Mouse (Mus musculus) heart, adult 2 months (tissue): ENCODE results near the gene Map2k4. TPM values are rescaled to one million over a fixed set of nuclear protein-coding genes. Genes with fewer than 3 reads are reported as not detected.

Experiments
- DNase-seq, 2 experiments: peaks; one replicate each; pipeline ENCODE4 v3.0.0; 2021
- H3K27ac ChIP-seq: fragments of 200-600 bp; 2 replicates; pipeline ENCODE4 v1.8.1; 2022
- H3K27me3 ChIP-seq: fragments of 200-500 bp; 2 replicates; pipeline ENCODE4 v1.6.1; 2012; ENCODE audit warnings: mild to moderate bottlenecking, low read length, inconsistent platforms, mixed read lengths; ENCODE audit not compliant: control insufficient read depth, insufficient read depth
- H3K36me3 ChIP-seq: fragments of 200-500 bp; 2 replicates; pipeline ENCODE4 v1.6.1; 2012; ENCODE audit warnings: low read length, inconsistent platforms; ENCODE audit not compliant: control insufficient read depth, insufficient read depth
- H3K4me1 ChIP-seq: fragments of 200-500 bp; 2 replicates; pipeline ENCODE4 v1.6.1; 2011; ENCODE audit warnings: low read length; ENCODE audit not compliant: control insufficient read depth, insufficient read depth
- H3K4me3 ChIP-seq: fragments of 200-600 bp; 2 replicates; pipeline ENCODE4 v1.8.1; 2022
- H3K79me2 ChIP-seq: fragments of 200-500 bp; replicated peaks from 2 replicates; pipeline ENCODE4 v1.6.1; 2012; ENCODE audit warnings: mild to moderate bottlenecking, inconsistent platforms, low read length, moderate library complexity, mixed read lengths; ENCODE audit not compliant: control insufficient read depth, insufficient read depth
- H3K9ac ChIP-seq: fragments of 200-500 bp; 2 replicates; pipeline ENCODE4 v1.6.1; 2012; ENCODE audit warnings: low read depth, mild to moderate bottlenecking, control low read depth, inconsistent platforms, low read length, mixed read lengths
- CTCF ChIP-seq: fragments of 200-600 bp; IDR thresholded peaks from 2 replicates; pipeline ENCODE4 v1.8.1; 2022; ENCODE audit warnings: antibody characterized with exemption, mild to moderate bottlenecking, moderate library complexity
- EP300 ChIP-seq: fragments of 200-500 bp; IDR thresholded peaks from 2 replicates; pipeline ENCODE4 v1.6.1; 2011; ENCODE audit warnings: low read depth, low read length, control low read depth; ENCODE audit not compliant: insufficient read depth
- POLR2A ChIP-seq: fragments of 200-500 bp; IDR thresholded peaks from 2 replicates; pipeline ENCODE4 v1.6.1; 2011; ENCODE audit warnings: mild to moderate bottlenecking, low read depth, low read length, control low read depth; ENCODE audit not compliant: insufficient read depth
- WGBS: fragments of 180-500 bp; shearing (Covaris S2); methylation state at CpG from one replicate; pipeline ENCODE4 v1.1.7; 2018; 5-methylcytosine and 5-hydroxymethylcytosine counted together
- intact Hi-C: fragments of 180-260 bp; cut with DNase I; formaldehyde crosslinking; loops from one replicate; pipeline ENCODE4 v1.15.1; 2025
- polyA plus RNA-seq: library from polyadenylated mRNA; depleted of rRNA; stranded (reverse); fragments of >200 nt; gene quantifications from 2 replicates; pipeline ENCODE4 v1.2.3, GENCODE M21; 2012
- total RNA-seq, 2 experiments: library from RNA; stranded (reverse); gene quantifications; 2 replicates each; pipeline ENCODE4 v1.2.3; 2021

Gene Map2k4
- total and polyA plus RNA-seq, 3 experiments: 21.9 to 45.8 (median 42.1) TPM

DNA sequence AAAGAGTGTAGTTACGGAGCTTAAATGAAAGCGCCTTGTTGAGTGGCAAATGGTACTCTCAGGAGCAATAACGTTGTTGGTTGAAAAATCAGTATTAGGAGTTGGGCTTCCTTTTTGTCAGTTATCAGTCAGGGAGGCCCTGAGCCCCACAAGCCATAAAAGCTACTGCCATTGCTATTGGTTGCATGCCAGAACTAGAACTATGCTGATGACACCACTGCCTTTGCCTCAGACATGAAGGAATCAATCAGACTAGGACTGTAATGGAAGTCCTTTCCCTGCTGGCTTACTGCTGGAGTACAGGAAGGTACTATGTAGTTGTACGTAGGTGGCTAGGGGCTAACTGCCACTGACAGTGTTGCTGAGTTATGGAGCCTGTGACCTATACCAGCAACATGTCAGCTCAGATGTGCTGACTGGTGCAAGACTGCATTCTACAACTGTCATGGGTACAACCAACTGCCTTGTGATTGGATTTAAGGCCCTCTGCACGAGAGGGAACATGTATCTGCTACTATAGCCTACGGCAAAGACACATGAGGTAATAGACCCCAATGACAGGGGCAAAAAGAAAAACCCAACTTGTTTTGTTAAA, 58.4 kb downstream of the Map2k4 start:
- Histone ChIP-seq H3K9ac (no peak overlapping the region), H3K27ac (no peak overlapping the region), H3K4me3 (no peak overlapping the region), H3K27me3 (no peaks in the 10 kb centered on the region), H3K36me3 (peaks cover 13% of the 10 kb centered on the region), H3K79me2 (no peaks in the 10 kb centered on the region), H3K4me1 (no peaks in the 10 kb centered on the region; the same call in none of the 2 replicates)
- intact Hi-C loops: loop anchor here (5.0 kb wide), 1 partner anchor 58 kb away; the partner anchor contains the start of gene Map2k4
- TF ChIP-seq CTCF: no peak
- no peak for TF ChIP-seq EP300
- no peak for TF ChIP-seq POLR2A
- WGBS: 94% methylated on average over 6 of the region's 6 CpGs
- no peak for DNase-seq

DNA sequence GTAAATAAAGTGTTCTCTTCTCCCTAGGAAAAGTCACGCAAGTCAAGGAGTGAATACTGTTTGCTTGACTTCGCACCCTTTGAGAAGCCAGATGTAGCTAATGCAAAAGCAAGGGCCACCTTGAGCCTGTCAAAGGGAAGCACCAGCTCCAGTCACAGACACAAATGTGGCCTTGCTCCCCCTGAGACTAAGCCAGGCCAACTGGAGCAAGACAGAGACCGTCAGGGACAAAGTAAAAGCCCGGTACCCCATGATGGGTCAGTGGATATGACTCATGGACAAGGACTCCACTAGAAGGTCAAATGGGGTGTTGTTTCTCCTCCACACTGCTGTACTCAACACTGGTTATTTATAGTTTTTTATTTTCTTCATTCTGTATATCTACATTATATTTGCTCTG, 59.2 kb downstream of the Map2k4 start:
- H3K9ac ChIP-seq: no peak overlapping the region
- H3K27ac ChIP-seq: no peak overlapping the region
- no peak for DNase-seq
- no peak overlapping the region for H3K4me3 ChIP-seq
- peaks cover 7% of the 10 kb centered on the region for H3K36me3 ChIP-seq
- 84% methylated on average over 4 of the region's 4 CpGs for WGBS
- H3K79me2 ChIP-seq: no peaks in the 10 kb centered on the region
- TF ChIP-seq POLR2A (no peak), CTCF (no peak), EP300 (no peak)
- intact Hi-C loops: loop anchor here (5.0 kb wide), 1 partner anchor 58 kb away; the partner anchor contains the start of gene Map2k4
- H3K27me3 ChIP-seq: no peaks in the 10 kb centered on the region
- H3K4me1 ChIP-seq: no peaks in the 10 kb centered on the region; the same call in none of the 2 replicates

DNA sequence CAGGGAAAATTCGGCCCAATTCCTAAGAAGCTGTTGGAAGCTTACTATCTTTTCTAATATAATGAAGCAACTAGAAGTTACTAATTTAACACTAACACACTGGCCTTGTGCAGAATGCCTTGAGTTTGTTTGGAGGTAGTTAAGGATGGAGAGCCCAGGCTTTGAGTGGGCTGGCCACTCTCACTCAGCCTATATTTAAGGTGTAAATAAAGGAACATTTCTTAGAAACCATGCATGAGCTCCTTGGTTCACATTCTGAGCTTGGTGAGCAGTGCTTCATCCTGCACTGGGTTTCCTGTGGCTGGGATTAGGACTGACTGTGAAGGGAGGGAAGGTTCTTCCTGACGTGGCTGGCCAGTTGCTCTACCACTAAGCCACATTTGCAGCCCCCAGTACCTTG, 64.4 kb downstream of the Map2k4 start:
- no peaks in the 10 kb centered on the region; the same call in 1 of the 2 replicates for H3K4me1 ChIP-seq
- H3K4me3 ChIP-seq: no peak overlapping the region
- no peak overlapping the region for H3K9ac ChIP-seq
- peaks cover 6% of the 10 kb centered on the region for H3K36me3 ChIP-seq
- DNase-seq: no peak
- TF ChIP-seq EP300 (no peak), CTCF (no peak), POLR2A (no peak)
- WGBS: 74% methylated on average over 2 of the region's 2 CpGs
- H3K79me2 ChIP-seq: no peaks in the 10 kb centered on the region
- H3K27ac ChIP-seq: no peak overlapping the region
- intact Hi-C loops: no loop called here
- H3K27me3 ChIP-seq: no peaks in the 10 kb centered on the region

DNA sequence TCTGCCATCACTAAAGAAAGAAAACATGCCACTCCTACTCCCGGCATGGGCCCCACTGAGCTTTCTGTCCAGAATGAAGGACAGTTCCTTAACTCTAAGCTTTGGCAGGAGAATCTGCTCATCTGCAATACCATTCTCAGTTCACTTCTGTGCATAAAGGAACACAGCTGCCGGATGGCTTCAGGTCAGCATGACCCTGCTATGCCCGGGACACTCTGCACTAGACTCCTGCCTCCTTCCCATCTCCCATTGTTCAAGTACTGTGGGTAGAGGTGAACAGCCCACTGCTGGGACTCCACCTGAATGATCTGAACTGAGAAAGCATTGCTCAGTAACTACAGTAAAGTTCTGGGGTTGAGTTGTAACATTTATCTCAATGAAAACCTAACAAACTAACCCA, 66.5 kb downstream of the Map2k4 start:
- WGBS: 54% methylated on average over 3 of the region's 3 CpGs

DNA sequence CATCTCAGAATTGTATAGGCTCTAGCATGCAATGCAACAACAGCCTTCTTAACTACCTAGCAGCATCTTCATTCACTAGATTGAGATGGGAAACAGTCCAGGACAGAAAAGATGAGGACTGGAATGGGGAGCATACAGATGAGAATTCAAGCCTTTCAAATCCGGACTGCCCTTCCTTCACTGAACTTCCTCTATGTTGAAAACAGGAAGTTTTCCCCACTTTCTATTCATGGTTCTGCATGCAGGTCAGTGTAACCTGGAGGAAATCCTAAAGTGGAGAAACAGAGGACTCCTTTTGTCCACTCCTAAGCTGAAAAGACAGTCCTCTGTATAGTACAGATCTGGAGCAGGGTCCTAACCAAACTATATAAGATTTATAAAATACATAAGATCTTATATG, 68.1 kb downstream of the Map2k4 start:
- H3K9ac ChIP-seq: no peak overlapping the region
- no peak for DNase-seq
- H3K27me3 ChIP-seq: no peaks in the 10 kb centered on the region
- intact Hi-C loops: no loop called here
- no peaks in the 10 kb centered on the region; the same call in 1 of the 2 replicates for H3K4me1 ChIP-seq
- TF ChIP-seq EP300: no peak
- no peak for TF ChIP-seq POLR2A
- TF ChIP-seq CTCF: no peak
- WGBS: 23% methylated on average over 1 of the region's 1 CpGs
- peaks cover 10% of the 10 kb centered on the region for H3K36me3 ChIP-seq
- H3K79me2 ChIP-seq: no peaks in the 10 kb centered on the region
- no peak overlapping the region for H3K27ac ChIP-seq
- H3K4me3 ChIP-seq: no peak overlapping the region

More for the DNA sequence above, 66.5 kb downstream of the Map2k4 start:
- Histone ChIP-seq H3K27me3 (no peaks in the 10 kb centered on the region), H3K79me2 (no peaks in the 10 kb centered on the region), H3K9ac (no peak overlapping the region), H3K4me3 (no peak overlapping the region), H3K4me1 (no peaks in the 10 kb centered on the region; the same call in 1 of the 2 replicates), H3K36me3 (peaks cover 10% of the 10 kb centered on the region), H3K27ac (no peak overlapping the region)
- intact Hi-C loops: no loop called here
- no peak for TF ChIP-seq CTCF
- no peak for TF ChIP-seq POLR2A
- peak; percentile 72; the same call in 1 of the 2 replicates for TF ChIP-seq EP300
- no peak for DNase-seq

DNA sequence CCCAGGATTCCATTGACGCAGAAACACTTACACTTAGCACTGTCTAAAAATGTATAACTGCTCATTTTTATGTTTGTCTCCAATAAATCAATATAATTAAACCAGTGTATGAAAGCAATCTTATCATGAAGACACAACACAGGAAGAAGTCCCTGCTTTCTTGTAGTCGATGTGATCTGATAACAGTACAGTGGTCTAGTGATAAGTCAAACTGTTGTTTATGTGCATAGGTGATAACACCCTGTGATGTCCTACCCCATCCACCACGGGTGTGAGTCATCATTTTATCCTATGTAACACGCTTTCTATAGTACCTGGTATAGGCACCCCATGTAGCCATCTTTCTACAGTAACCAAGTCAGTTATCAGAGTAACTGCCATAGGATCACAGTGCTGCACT, 74.3 kb downstream of the Map2k4 start:
- Histone ChIP-seq H3K79me2 (no peaks in the 10 kb centered on the region), H3K4me1 (no peaks in the 10 kb centered on the region), H3K27ac (no peak overlapping the region), H3K36me3 (peaks cover 4% of the 10 kb centered on the region; the same call in 1 of the 2 replicates), H3K4me3 (no peak overlapping the region), H3K9ac (no peak overlapping the region), H3K27me3 (no peaks in the 10 kb centered on the region)
- intact Hi-C loops: no loop called here
- no peak for DNase-seq
- TF ChIP-seq EP300: no peak
- TF ChIP-seq POLR2A: no peak
- TF ChIP-seq CTCF: no peak
- 73% methylated on average over 4 of the region's 4 CpGs for WGBS
